Comparison of ENCODE assay signal across 22 mouse cellular contexts in the genomic region with DNA sequence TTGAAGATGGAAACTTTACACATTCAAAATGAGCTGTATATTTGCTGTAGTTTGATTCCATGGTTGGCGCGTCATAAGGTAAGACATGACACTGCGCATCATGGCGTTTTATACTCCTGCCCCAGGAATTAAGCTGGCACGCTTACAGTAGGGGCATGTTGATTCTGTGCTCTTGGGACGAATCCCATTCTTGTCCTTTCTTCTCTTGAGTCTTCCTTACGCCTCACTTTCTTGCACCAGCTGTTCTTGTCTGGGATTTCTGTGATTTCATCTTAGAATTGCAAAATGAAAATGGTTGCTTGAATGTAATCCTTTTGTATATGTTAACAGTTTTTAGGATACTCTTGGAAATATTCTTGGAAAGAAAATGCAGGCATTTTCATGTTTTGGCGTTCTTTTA.
"Had no signal": no experiment of that assay in that cellular context is flagged by ENCODE, and none has a peak within 500 bp of the region (broad histone marks: within the 10 kb centered on the region; RNA-seq: fewer than 3 reads in every experiment).

No protein-coding gene starts in this region.

- DNase-seq: gastrocnemius, postnatal 14 days; gastrocnemius, postnatal 36 days; heart, adult 18-20 months; heart, postnatal 14 days; heart, postnatal 36 days; kidney, adult 11 months; kidney, adult 2 months; kidney, adult 9 months; kidney, postnatal 25 days; kidney, postnatal 4 days; liver; liver, embryonic 13.5 days had no signal

- H3K9me3 ChIP-seq: heart, embryonic 10.5 days; heart, embryonic 12.5 days; hindbrain, embryonic 13.5 days; hindbrain, embryonic 15.5 days; limb, embryonic 10.5 days; limb, embryonic 12.5 days; liver, embryonic 13.5 days; liver, embryonic 15.5 days had no signal

- H3K4me1 ChIP-seq: liver, embryonic 13.5 days; liver, embryonic 15.5 days had no signal

- H3K36me3 ChIP-seq: heart, embryonic 10.5 days; heart, embryonic 12.5 days; hindbrain, embryonic 13.5 days; hindbrain, embryonic 15.5 days; limb, embryonic 10.5 days; limb, embryonic 12.5 days; liver, embryonic 13.5 days; liver, embryonic 15.5 days had no signal

- ATAC-seq: hindbrain, postnatal 0 days had no signal

- H3K4me2 ChIP-seq: hindbrain, embryonic 13.5 days; hindbrain, embryonic 15.5 days; liver, embryonic 15.5 days had no signal

- H3K4me3 ChIP-seq: hindbrain, embryonic 13.5 days; hindbrain, embryonic 15.5 days; layer of hippocampus, adult 2 months; left cerebral cortex, adult 2 months; limb, embryonic 10.5 days; limb, embryonic 12.5 days; liver, embryonic 13.5 days; liver, embryonic 15.5 days had no signal

- H3K27ac ChIP-seq: heart, embryonic 10.5 days; hindbrain, embryonic 13.5 days; hindbrain, embryonic 15.5 days; hindbrain, postnatal 0 days; layer of hippocampus, adult 2 months; left cerebral cortex, adult 2 months; limb, embryonic 10.5 days; limb, embryonic 12.5 days; liver, embryonic 13.5 days; liver, embryonic 15.5 days had no signal

- H3K9ac ChIP-seq: heart, embryonic 12.5 days; hindbrain, embryonic 13.5 days; hindbrain, embryonic 15.5 days; limb, embryonic 12.5 days; liver, embryonic 13.5 days; liver, embryonic 15.5 days had no signal

- H3K27me3 ChIP-seq: heart, embryonic 12.5 days; hindbrain, embryonic 13.5 days; hindbrain, embryonic 15.5 days; liver, embryonic 13.5 days; liver, embryonic 15.5 days had no signal
